Mouse (Mus musculus): ENCODE data around the gene Fstl4. TPM values are rescaled to one million over a fixed set of nuclear protein-coding genes. Genes with fewer than 3 reads are reported as not detected.
"Not testable (repeated sequence)": the region's sequence is repeated elsewhere in the genome, so short reads cannot be mapped to it uniquely, and the experiment has no call there.

Fstl4 gene
- total RNA-seq, 2 experiments from 2014 or later: not detected

GRCm38 (mm10) chr11:53157621-53158259, 393.3 kb downstream of the Fstl4 start:
- ATAC-seq (replicated peaks; ENCODE audit: low FRiP score, poor library complexity, severe bottlenecking): no peak

- no peak for ATAC-seq (replicated peaks; ENCODE audit: low FRiP score, poor library complexity, severe bottlenecking)
Observed at GRCm38 (mm10) chr11:53162385-53162784, 398.0 kb downstream of the Fstl4 start.

- ATAC-seq (replicated peaks; ENCODE audit: low FRiP score, poor library complexity, severe bottlenecking): no peak
Observed at GRCm38 (mm10) chr11:53166478-53166877, 402.0 kb downstream of the Fstl4 start.

- no peak for ATAC-seq (replicated peaks; ENCODE audit: low FRiP score, poor library complexity, severe bottlenecking)
Observed at GRCm38 (mm10) chr11:53182177-53182852, 417.9 kb downstream of the Fstl4 start.

- no peak for ATAC-seq (replicated peaks; ENCODE audit: low FRiP score, poor library complexity, severe bottlenecking)
Observed at GRCm38 (mm10) chr11:53182858-53183257, 418.4 kb downstream of the Fstl4 start.

GRCm38 (mm10) chr11:53184046-53184445, 419.6 kb downstream of the Fstl4 start:
- ATAC-seq (replicated peaks; ENCODE audit: low FRiP score, poor library complexity, severe bottlenecking): no peak

- ATAC-seq (replicated peaks; ENCODE audit: low FRiP score, poor library complexity, severe bottlenecking): no peak
Observed at GRCm38 (mm10) chr11:53184698-53185097, 420.3 kb downstream of the Fstl4 start.

- ATAC-seq (replicated peaks; ENCODE audit: low FRiP score, poor library complexity, severe bottlenecking): no peak
Observed at GRCm38 (mm10) chr11:53187427-53188140, 423.1 kb downstream of the Fstl4 start.

GRCm38 (mm10) chr11:53196551-53196950, 432.1 kb downstream of the Fstl4 start:
- not testable (repeated sequence) for ATAC-seq (replicated peaks; ENCODE audit: low FRiP score, poor library complexity, severe bottlenecking)

GRCm38 (mm10) chr11:53197111-53197510, 432.7 kb downstream of the Fstl4 start:
- ATAC-seq (replicated peaks; ENCODE audit: low FRiP score, poor library complexity, severe bottlenecking): no peak

GRCm38 (mm10) chr11:53202459-53203250, 438.2 kb downstream of the Fstl4 start:
- ATAC-seq (replicated peaks; ENCODE audit: low FRiP score, poor library complexity, severe bottlenecking): no peak

- no peak for ATAC-seq (replicated peaks; ENCODE audit: low FRiP score, poor library complexity, severe bottlenecking)
Observed at GRCm38 (mm10) chr11:53210876-53211275, 446.4 kb downstream of the Fstl4 start.

GRCm38 (mm10) chr11:53229011-53229410, 464.6 kb downstream of the Fstl4 start:
- no peak for ATAC-seq (replicated peaks; ENCODE audit: low FRiP score, poor library complexity, severe bottlenecking)

GRCm38 (mm10) chr11:53231836-53232235, 467.4 kb downstream of the Fstl4 start:
- no peak for ATAC-seq (replicated peaks; ENCODE audit: low FRiP score, poor library complexity, severe bottlenecking)

GRCm38 (mm10) chr11:53233590-53233989, 469.2 kb downstream of the Fstl4 start:
- ATAC-seq (replicated peaks; ENCODE audit: low FRiP score, poor library complexity, severe bottlenecking): no peak

All from erythroid progenitor cell, adult 5-6 weeks (primary cell).